Mouse (Mus musculus): Measurements from ENCODE around the gene Mtif3.

DNA sequence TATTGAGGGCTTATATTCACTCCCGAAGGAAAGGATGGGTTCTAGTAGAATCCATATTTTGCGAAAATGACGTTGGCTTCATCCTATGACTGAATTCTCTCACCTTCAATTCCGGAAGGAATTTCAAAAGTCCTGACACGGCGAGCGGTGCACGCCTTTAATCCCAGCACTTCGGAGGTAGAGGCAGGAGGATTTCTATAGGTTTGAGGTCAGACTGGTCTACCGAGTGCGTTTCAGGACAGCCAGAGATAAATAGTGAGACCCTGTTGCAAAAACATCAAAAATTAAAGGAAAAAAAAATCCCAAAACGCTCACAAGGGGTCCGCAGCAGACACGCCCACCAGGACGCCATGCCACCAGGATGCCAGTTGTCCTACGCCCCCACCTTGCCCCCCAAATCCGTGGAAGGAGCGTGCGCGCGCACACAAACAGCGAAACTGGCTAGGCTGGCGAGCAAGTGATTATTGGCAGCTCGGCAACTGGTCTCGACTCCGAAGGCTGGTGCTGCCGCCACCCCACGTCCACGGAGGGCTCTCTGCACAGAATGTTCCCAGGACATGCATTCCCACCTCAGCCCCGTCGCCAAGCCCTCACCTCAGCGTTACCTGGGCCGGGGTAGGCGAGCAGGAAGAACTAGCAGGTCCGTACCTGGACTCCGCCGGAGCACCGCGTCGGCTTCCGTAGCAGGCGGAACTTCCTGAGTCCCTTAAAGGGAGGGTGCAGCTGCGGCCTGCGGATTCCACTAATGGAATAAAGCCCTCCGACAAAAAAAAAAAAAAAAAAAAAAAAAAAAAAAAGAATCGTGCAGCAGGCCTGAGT is at the start of gene Mtif3:
- no peak for TF ChIP-seq CTCF (conservative IDR thresholded peaks at IDR 0.05; ENCODE audit: low read length)
- no peak for TF ChIP-seq NANOG (IDR thresholded peaks at IDR 0.05; ENCODE audit: borderline replicate concordance, low read length)
